In the genomic region with DNA sequence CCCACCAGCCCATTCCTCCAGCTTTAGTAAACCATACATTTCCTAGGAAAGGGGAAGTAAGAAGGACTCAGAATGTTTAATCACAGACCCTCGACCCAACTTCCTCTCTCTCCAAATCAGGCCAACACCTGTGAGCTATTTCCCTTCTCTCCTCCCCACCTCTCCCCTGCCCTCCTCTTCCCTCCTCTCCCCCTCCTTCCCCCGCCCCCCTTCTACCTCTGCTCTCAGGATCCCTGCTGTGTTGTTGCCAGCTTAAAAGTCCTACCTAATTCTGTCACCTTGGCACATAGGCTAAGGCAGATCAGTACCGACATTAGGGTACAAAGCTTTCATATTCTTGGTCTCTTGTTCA, we compare ENCODE assay signal across 8 mouse cellular contexts. TPM values are rescaled to one million over a fixed set of nuclear protein-coding genes. Genes with fewer than 3 reads are reported as not detected.
DNase-seq lines count a peak whose midpoint lies in the region; ATAC-seq lines count a peak whose summit lies in the region.

No protein-coding gene starts in this region.

- DNase-seq in heart, postnatal 25 days (ENCODE audit: low spot score): no peak
- DNase-seq in ES-CJ7 (ENCODE audit: low read depth, low spot score): peak; percentile 11
- no peak for DNase-seq in adrenal gland, adult 8-10 months
- DNase-seq in lung, postnatal 10 days: no peak

- H3K4me2 ChIP-seq in heart, embryonic 13.5 days: peak overlapping the region; percentile 86
- peak overlapping the region; percentile 66 for H3K4me2 ChIP-seq in hindbrain, embryonic 13.5 days
- H3K4me2 ChIP-seq in midbrain, embryonic 15.5 days: peak overlapping the region; percentile 69

- no peaks in the 10 kb centered on the region for H3K9me3 ChIP-seq in heart, embryonic 13.5 days
- H3K9me3 ChIP-seq in hindbrain, embryonic 13.5 days: no peaks in the 10 kb centered on the region
- no peaks in the 10 kb centered on the region for H3K9me3 ChIP-seq in midbrain, embryonic 15.5 days

- H3K9ac ChIP-seq in heart, embryonic 13.5 days: peak overlapping the region; percentile 92
- no peak overlapping the region for H3K9ac ChIP-seq in hindbrain, embryonic 13.5 days
- peak overlapping the region; percentile 84; the same call in 1 of the 2 replicates for H3K9ac ChIP-seq in midbrain, embryonic 15.5 days

- no peak overlapping the region for H3K27ac ChIP-seq in heart, embryonic 13.5 days (replicated peaks)
- H3K27ac ChIP-seq in hindbrain, embryonic 13.5 days: no peak overlapping the region
- no peak overlapping the region for H3K27ac ChIP-seq in midbrain, embryonic 15.5 days

- ATAC-seq in heart, embryonic 13.5 days (ENCODE audit: extremely low read depth, insufficient number of reproducible peaks, low FRiP score, low TSS enrichment): no peak
- no peak for ATAC-seq in hindbrain, embryonic 13.5 days (ENCODE audit: low FRiP score)
- no peak for ATAC-seq in midbrain, embryonic 15.5 days (replicated peaks)
- no peak for ATAC-seq in cerebellum, adult (ENCODE audit: insufficient number of reproducible peaks, low FRiP score, low TSS enrichment)

- no peaks in the 10 kb centered on the region for H3K36me3 ChIP-seq in heart, embryonic 13.5 days
- no peaks in the 10 kb centered on the region for H3K36me3 ChIP-seq in hindbrain, embryonic 13.5 days
- H3K36me3 ChIP-seq in midbrain, embryonic 15.5 days (replicated peaks): no peaks in the 10 kb centered on the region

- H3K4me1 ChIP-seq in heart, embryonic 13.5 days: peaks cover 23% of the 10 kb centered on the region
- H3K4me1 ChIP-seq in hindbrain, embryonic 13.5 days (replicated peaks): peaks cover 24% of the 10 kb centered on the region
- peaks cover 19% of the 10 kb centered on the region for H3K4me1 ChIP-seq in midbrain, embryonic 15.5 days

- intact Hi-C loops in heart, postnatal 25 days (cut with DNase I): loop anchor here (5.0 kb wide), 3 partner anchors 91 to 181 kb away; a partner anchor contains a TSS

- peaks cover 8% of the 10 kb centered on the region; the same call in 1 of the 2 replicates for H3K27me3 ChIP-seq in heart, embryonic 13.5 days (replicated peaks)
- H3K27me3 ChIP-seq in hindbrain, embryonic 13.5 days: no peaks in the 10 kb centered on the region
- H3K27me3 ChIP-seq in midbrain, embryonic 15.5 days (replicated peaks): no peaks in the 10 kb centered on the region

- H3K4me3 ChIP-seq in heart, embryonic 13.5 days: peak overlapping the region; percentile 86
- H3K4me3 ChIP-seq in hindbrain, embryonic 13.5 days: peak overlapping the region; percentile 96
- H3K4me3 ChIP-seq in midbrain, embryonic 15.5 days: peak overlapping the region; percentile 65

- WGBS in heart, embryonic 13.5 days: 13% methylated on average over 3 of the region's 3 CpGs
- WGBS in hindbrain, embryonic 13.5 days: 14% methylated on average over 3 of the region's 3 CpGs
- 5% methylated on average over 3 of the region's 3 CpGs for WGBS in midbrain, embryonic 15.5 days

RNA-seq across cellular contexts. Expression of a gene that starts 0.8 kb away (rescaled TPM):
- 2.0 and 2.2 TPM in 2 replicates for polyA plus RNA-seq in heart, embryonic 13.5 days (2015; fragmentation: Nextera tagmentation; extraction: Ambion mirVana)
- total RNA-seq in heart, postnatal 25 days (2021): 1 to 10 TPM; 3.6 to 3.9 TPM
- polyA plus RNA-seq in hindbrain, embryonic 13.5 days (2015; fragmentation: Nextera tagmentation; extraction: Ambion mirVana): 21.4 and 23.2 TPM in 2 replicates
- 20.2 and 22.3 TPM in 2 replicates for polyA plus RNA-seq in midbrain, embryonic 15.5 days (2015; fragmentation: Nextera tagmentation; extraction: Ambion mirVana)
- total RNA-seq in adrenal gland, adult 8-10 months (2022): 10 to 100 TPM in 2 of 4 experiments, 1 to 10 TPM in 2; 6.2 to 16.7 (median 11.0) TPM
